Mouse (Mus musculus) CH12.LX (cell line): ENCODE results near the gene Hhipl1.

ENCODE experiments used
- MEF2A ChIP-seq: IDR thresholded peaks from 2 replicates; pipeline ENCODE4 v1.6.1; 2014; ENCODE audit warnings: low read depth, mild to moderate bottlenecking, inconsistent platforms, low read length, improper control_type of control experiment, borderline replicate concordance
- TCF12 ChIP-seq: IDR thresholded peaks from 2 replicates; pipeline ENCODE4 v1.6.1; 2014; ENCODE audit warnings: low read depth, mild to moderate bottlenecking, inconsistent platforms, low read length, improper control_type of control experiment

DNA sequence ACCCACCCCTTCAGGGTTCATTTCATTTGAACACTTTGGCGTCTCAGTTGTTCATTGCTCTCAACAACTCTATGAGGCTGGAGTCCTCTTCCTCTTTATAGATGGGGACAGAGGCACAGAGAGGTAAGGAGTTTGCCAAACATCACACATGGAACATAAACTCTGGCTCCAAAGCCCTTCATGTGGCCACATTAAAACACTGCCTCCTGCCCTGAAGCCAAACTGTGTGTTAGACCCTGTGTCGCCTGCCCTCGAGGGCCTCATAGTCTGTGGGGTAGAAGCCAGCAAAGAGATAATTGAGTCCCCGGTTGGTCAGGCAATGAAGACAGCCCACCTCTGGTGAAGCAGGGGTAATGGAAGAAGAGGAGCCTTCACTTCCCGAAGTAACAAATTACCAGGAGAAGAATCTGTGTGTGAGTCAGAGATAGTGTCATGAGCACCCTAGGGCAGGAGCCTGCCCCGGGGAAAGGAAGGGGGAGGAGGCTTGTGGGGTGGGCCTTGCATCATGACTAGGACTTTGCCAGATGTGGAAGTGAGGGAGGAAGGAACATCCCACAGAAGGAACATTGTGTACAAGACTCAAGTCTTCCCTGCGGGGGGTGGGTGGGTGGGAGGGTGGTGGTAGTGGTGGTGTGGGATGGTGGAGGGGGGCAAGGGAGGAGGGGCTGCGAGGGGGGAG lies 3.2 kb downstream of the Hhipl1 start:
- no peak for TF ChIP-seq MEF2A
- no peak for TF ChIP-seq TCF12
